Mouse (Mus musculus) ES-Bruce4 (cell line): Measurements from ENCODE around the gene Gm13283.

Source experiments
- CTCF ChIP-seq: IDR thresholded peaks from one replicate; pipeline ENCODE4 v1.8.1; 2011; ENCODE audit warnings: low read depth, low read length
- EP300 ChIP-seq: IDR thresholded peaks from 2 replicates; pipeline ENCODE4 v1.6.1; 2011; ENCODE audit warnings: low read depth, low read length; ENCODE audit not compliant: insufficient read depth
- POLR2A ChIP-seq: IDR thresholded peaks from one replicate; pipeline ENCODE4 v1.8.1; 2011; ENCODE audit warnings: low read length; ENCODE audit not compliant: insufficient read depth

DNA sequence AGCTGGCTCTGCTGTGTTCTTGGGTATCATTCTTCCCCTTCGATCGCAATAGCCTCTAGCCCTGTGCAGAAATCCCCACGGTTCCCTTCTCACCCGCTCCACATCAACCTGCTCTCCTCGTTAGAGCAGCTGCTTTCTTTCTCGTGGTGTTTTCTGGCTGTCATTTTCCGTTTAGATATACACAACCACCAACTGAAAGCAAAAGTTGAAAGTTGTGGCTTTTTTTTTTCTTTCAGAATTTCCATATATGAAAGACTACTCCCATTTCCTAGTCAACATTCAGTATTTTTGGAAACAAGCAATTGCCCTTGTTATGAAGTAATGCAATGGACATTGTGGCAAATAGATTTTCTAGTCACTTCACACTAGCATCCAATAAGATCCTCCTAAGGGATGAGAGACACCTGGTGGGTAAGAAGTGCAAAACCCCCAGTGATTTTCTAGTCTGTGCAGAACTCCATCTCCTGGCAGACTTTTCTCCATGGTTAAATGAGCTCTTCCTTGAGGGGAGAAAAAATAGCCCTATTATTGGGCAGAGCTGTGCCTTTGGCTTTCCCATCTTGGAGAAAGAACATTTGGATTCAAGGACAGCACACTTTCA, 17.0 kb upstream of the Gm13283 start:
- no peak for TF ChIP-seq CTCF
- no peak for TF ChIP-seq POLR2A
- TF ChIP-seq EP300: no peak
